Mouse (Mus musculus): ENCODE data around the gene Gab1.

Gab1 gene

DNA sequence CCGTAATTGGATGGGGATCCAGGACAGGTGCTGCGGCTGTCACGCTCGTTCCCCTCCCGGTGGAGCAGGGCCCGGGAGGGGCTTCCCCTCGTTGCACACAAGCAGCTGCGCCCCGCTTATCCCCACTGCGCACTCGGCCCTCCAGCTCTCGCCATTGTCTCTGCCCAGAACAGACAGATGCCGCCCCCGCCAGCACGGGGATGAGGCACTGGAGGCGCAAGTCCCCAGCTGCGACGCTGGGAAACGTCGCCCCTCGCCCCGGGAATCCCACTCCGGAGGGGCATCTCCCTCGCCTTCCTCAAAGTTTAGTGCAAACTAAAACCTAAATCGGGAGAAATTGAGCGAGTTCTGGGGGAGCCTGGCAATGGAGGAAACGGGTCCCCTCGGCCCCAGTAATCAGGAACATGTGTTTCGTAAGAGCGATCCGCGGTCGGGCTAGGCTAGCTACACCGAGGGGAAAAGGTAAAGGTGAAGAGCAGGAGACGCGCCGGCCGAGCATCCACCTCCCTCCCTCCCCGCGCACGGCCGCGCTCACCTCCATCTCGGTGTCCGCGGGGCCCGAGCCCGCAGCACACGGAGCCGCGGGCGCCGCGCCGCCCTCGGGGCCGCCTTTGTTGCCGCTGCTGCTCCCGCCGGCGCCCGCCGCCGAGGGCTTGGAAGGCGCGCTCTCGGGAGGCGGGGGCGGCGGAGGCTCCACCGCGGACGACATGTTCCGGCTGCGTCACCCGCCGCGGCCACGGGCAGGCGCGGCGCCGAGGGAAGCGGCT lies 141.7 kb downstream of the Gab1 start:
- WGBS = under 1% methylated on average over 84 of the region's 84 CpGs

DNA sequence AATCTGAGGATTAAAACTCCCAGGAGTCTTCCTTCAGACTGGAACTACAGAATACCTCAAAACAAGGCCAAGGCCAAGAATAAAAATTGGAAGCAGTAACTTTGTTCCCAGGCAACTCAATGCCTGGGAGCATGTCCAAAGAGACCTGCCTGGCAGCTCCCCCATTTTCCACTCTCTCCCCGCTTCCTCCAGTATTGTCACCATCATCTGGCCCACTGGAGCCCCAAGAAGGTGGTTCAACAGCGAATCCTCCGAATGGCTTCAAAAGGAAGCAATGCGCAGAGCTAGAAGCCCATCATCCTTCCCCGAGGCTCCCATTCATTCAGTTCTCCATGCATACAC lies 142.3 kb downstream of the Gab1 start:
- under 1% methylated on average over 5 of the region's 5 CpGs for whole genome bisulfite sequencing

DNA sequence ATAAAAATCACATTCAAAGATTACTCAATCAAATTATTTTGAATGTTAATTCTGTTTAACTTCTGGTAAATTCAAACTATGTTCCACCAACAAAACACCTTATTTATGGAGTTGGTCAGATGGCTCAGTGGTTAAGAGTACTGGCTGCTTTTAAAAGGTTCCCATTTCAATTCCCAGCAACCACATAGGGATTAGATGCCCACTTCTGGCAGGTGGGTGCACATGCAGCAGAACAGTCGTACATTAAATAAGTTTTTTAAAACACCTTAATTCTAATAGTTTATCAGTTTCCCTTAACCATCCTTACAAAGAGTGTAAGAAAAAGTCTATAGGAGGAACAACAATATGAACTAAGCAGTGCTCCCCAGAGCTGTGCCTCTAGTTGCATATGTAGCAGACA lies 165.9 kb downstream of the Gab1 start:
- WGBS = 80% methylated on average over 1 of the region's 1 CpGs

Measured in cerebral cortex, adult 2 months (tissue).